Mouse (Mus musculus) kidney, postnatal 0 days (tissue): Measurements from ENCODE around the gene Tmem267. TPM values are rescaled to one million over a fixed set of nuclear protein-coding genes. Genes with fewer than 3 reads are reported as not detected.
A peak's percentile ranks its signal among the peaks of the same experiment; 100 is the strongest.
"Not testable (repeated sequence)": the region's sequence is repeated elsewhere in the genome, so short reads cannot be mapped to it uniquely, and the experiment has no call there.

Experiments
- ATAC-seq: fragments of 200-750 bp; cut with Nextera tagmentation; replicated peaks from 2 replicates; pipeline ENCODE4 v1.8.0; 2017; ENCODE audit warnings: low read depth, moderate number of reproducible peaks, moderate TSS enrichment, moderate library complexity; ENCODE audit not compliant: low FRiP score
- DNase-seq: peaks from one replicate; pipeline ENCODE4 v3.0.0-alpha.2; 2016; ENCODE audit warnings: low spot score
- H3K27ac ChIP-seq: fragments of 300-500 bp; sonication (generic); 2 replicates; pipeline ENCODE4 v1.5.1; 2014; ENCODE audit warnings: mild to moderate bottlenecking
- H3K27me3 ChIP-seq: fragments of 300-500 bp; sonication (generic); 2 replicates; pipeline ENCODE4 v1.6.1; 2014; ENCODE audit warnings: low read length, mixed read lengths; ENCODE audit not compliant: insufficient read depth
- H3K36me3 ChIP-seq: fragments of 300-500 bp; sonication (generic); 2 replicates; pipeline ENCODE4 v1.6.1; 2014; ENCODE audit warnings: low read length, mixed read lengths; ENCODE audit not compliant: insufficient read depth
- H3K4me1 ChIP-seq: fragments of 300-500 bp; sonication (generic); replicated peaks from 2 replicates; pipeline ENCODE4 v1.6.1; 2014; ENCODE audit warnings: antibody characterized with exemption, low read length, mixed read lengths; ENCODE audit not compliant: insufficient read depth
- H3K4me2 ChIP-seq: fragments of 300-500 bp; sonication (generic); 2 replicates; pipeline ENCODE4 v1.6.1; 2014; ENCODE audit warnings: mild to moderate bottlenecking, low read length, moderate library complexity, mixed read lengths
- H3K4me3 ChIP-seq: fragments of 300-500 bp; sonication (generic); replicated peaks from 2 replicates; pipeline ENCODE4 v1.5.1; 2014; ENCODE audit warnings: low read depth, low read length
- H3K9ac ChIP-seq: fragments of 300-500 bp; sonication (generic); 2 replicates; pipeline ENCODE4 v1.6.1; 2014; ENCODE audit warnings: low read depth, low read length
- H3K9me3 ChIP-seq: fragments of 300-500 bp; sonication (generic); replicated peaks from 2 replicates; pipeline ENCODE4 v1.6.1; 2016; ENCODE audit warnings: low read length, inconsistent platforms, mixed read lengths
- CTCF ChIP-seq: IDR thresholded peaks from 2 replicates; pipeline ENCODE4 v1.5.1; 2016; ENCODE audit warnings: antibody characterized with exemption, low read depth, mild to moderate bottlenecking, moderate library complexity
- WGBS: fragments of 180-500 bp; shearing (Covaris S2); extraction: QIAGEN DNeasy Blood & Tissue Kit; methylation state at CpG from one replicate; pipeline ENCODE4 v1.1.7; 2014; 5-methylcytosine and 5-hydroxymethylcytosine counted together
- polyA plus RNA-seq: library from polyadenylated mRNA; unstranded; fragments of >200 nt; fragmentation: Nextera tagmentation; extraction: Ambion mirVana; gene quantifications from 2 replicates; pipeline ENCODE4 v1.2.1, GENCODE M21; 2015

Gene Tmem267
- polyA plus RNA-seq, 1 experiment from 2014 or later = 1.8 TPM

GRCm38 (mm10) chr13:119599066-119599465 lies 111.2 kb downstream of the Tmem267 start:
- not testable (repeated sequence) for H3K9ac ChIP-seq, DNase-seq, ATAC-seq, H3K36me3 ChIP-seq, H3K27ac ChIP-seq, H3K27me3 ChIP-seq, H3K4me3 ChIP-seq, H3K9me3 ChIP-seq, H3K4me2 ChIP-seq, H3K4me1 ChIP-seq
- 53% methylated on average over 8 of the region's 12 CpGs for WGBS

GRCm38 (mm10) chr13:119599498-119599897 lies 111.7 kb downstream of the Tmem267 start:
- not testable (repeated sequence) for H3K4me2 ChIP-seq, DNase-seq, H3K36me3 ChIP-seq, H3K9me3 ChIP-seq, H3K27me3 ChIP-seq, H3K4me1 ChIP-seq, ATAC-seq, H3K4me3 ChIP-seq, H3K27ac ChIP-seq, H3K9ac ChIP-seq
- WGBS = 77% methylated on average over 2 of the region's 2 CpGs

GRCm38 (mm10) chr13:119600166-119600565 lies 112.3 kb downstream of the Tmem267 start:
- H3K9ac ChIP-seq, H3K27ac ChIP-seq, H3K36me3 ChIP-seq, H3K9me3 ChIP-seq, ATAC-seq, H3K4me2 ChIP-seq, H3K4me3 ChIP-seq, H3K4me1 ChIP-seq, H3K27me3 ChIP-seq: not testable (repeated sequence)
- DNase-seq = peak; percentile 87

GRCm38 (mm10) chr13:119602688-119603331 lies 115.0 kb downstream of the Tmem267 start:
- H3K4me1 ChIP-seq, H3K27me3 ChIP-seq, H3K4me3 ChIP-seq, H3K36me3 ChIP-seq, H3K27ac ChIP-seq, ATAC-seq, H3K9ac ChIP-seq, DNase-seq, H3K9me3 ChIP-seq, H3K4me2 ChIP-seq: not testable (repeated sequence)
- 36% methylated on average over 12 of the region's 13 CpGs for WGBS

GRCm38 (mm10) chr13:119603890-119604289 lies 116.1 kb downstream of the Tmem267 start:
- not testable (repeated sequence) for H3K36me3 ChIP-seq, H3K9me3 ChIP-seq, H3K4me2 ChIP-seq, H3K27me3 ChIP-seq, H3K4me3 ChIP-seq, H3K4me1 ChIP-seq, DNase-seq, H3K27ac ChIP-seq, H3K9ac ChIP-seq
- WGBS = 93% methylated on average over 6 of the region's 8 CpGs
- ATAC-seq = peak; percentile 21; the same call in 1 of the 2 replicates

- not testable (repeated sequence) for ATAC-seq, DNase-seq, H3K4me2 ChIP-seq, H3K9me3 ChIP-seq, H3K27me3 ChIP-seq, H3K4me1 ChIP-seq, H3K9ac ChIP-seq, H3K27ac ChIP-seq, H3K4me3 ChIP-seq, H3K36me3 ChIP-seq
- WGBS = 94% methylated on average over 7 of the region's 9 CpGs
Measured at GRCm38 (mm10) chr13:119604322-119604721, 116.5 kb downstream of the Tmem267 start.

DNA sequence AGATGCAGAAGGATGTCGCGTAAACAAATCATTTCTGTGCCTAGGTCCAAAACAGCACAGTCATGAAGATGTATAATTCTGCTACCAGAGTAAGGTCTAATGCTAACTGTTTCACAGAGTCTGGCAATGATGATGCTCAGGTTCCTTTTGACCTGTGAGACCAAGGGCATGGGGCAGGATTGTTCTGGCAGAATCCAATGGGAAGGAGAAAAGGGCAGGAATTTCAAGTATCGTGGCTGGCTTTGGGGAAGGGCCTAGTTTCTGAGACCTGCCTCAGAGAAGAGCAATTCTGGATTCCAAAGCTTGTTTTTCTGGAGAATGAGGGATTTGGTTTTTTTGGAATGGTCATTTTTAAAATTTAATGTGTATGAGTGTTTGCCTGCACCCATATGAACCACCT lies 131.0 kb downstream of the Tmem267 start:
- TF ChIP-seq CTCF = no peak
- H3K4me3 ChIP-seq = no peak overlapping the region
- H3K27ac ChIP-seq = peak overlapping the region; percentile 38; the same call in 1 of the 2 replicates
- H3K9ac ChIP-seq = no peak overlapping the region
- 90% methylated on average over 3 of the region's 3 CpGs for WGBS
- H3K9me3 ChIP-seq = no peaks in the 10 kb centered on the region
- H3K4me1 ChIP-seq = no peaks in the 10 kb centered on the region
- DNase-seq = no peak
- no peak overlapping the region for H3K4me2 ChIP-seq
- no peaks in the 10 kb centered on the region for H3K27me3 ChIP-seq
- ATAC-seq = no peak
- no peaks in the 10 kb centered on the region for H3K36me3 ChIP-seq
